Mouse (Mus musculus) stomach, postnatal 0 days (tissue): ENCODE results near the gene Ache. TPM values are rescaled to one million over a fixed set of nuclear protein-coding genes. Genes with fewer than 3 reads are reported as not detected.
A peak's percentile ranks its signal among the peaks of the same experiment; 100 is the strongest.

Source experiments
- ATAC-seq: fragments of 200-750 bp; cut with Nextera tagmentation; 2 replicates; pipeline ENCODE4 v1.8.0; 2017; ENCODE audit not compliant: low FRiP score, low TSS enrichment
- DNase-seq: peaks from one replicate; pipeline ENCODE4 v3.0.0-alpha.2; 2016; ENCODE audit warnings: low spot score
- H3K27ac ChIP-seq: fragments of 300-500 bp; sonication (generic); replicated peaks from 2 replicates; pipeline ENCODE4 v1.5.1; 2014; ENCODE audit warnings: mild to moderate bottlenecking, control low read depth
- H3K27me3 ChIP-seq: fragments of 300-500 bp; sonication (generic); 2 replicates; pipeline ENCODE4 v1.6.1; 2014; ENCODE audit warnings: low read length; ENCODE audit not compliant: control insufficient read depth, insufficient read depth
- H3K36me3 ChIP-seq: fragments of 300-500 bp; sonication (generic); 2 replicates; pipeline ENCODE4 v1.6.1; 2014; ENCODE audit warnings: low read length, mixed read lengths; ENCODE audit not compliant: control insufficient read depth, insufficient read depth
- H3K4me1 ChIP-seq: fragments of 300-500 bp; sonication (generic); replicated peaks from 2 replicates; pipeline ENCODE4 v1.6.1; 2014; ENCODE audit warnings: antibody characterized with exemption; ENCODE audit not compliant: control insufficient read depth, insufficient read depth
- H3K4me2 ChIP-seq: fragments of 300-500 bp; sonication (generic); replicated peaks from 2 replicates; pipeline ENCODE4 v1.6.1; 2014; ENCODE audit warnings: low read depth, mild to moderate bottlenecking, control low read depth, moderate library complexity
- H3K4me3 ChIP-seq: fragments of 300-500 bp; sonication (generic); 2 replicates; pipeline ENCODE4 v1.5.1; 2014; ENCODE audit warnings: low read depth, low read length, control low read depth
- H3K9ac ChIP-seq: fragments of 300-500 bp; sonication (generic); 2 replicates; pipeline ENCODE4 v1.6.1; 2014; ENCODE audit warnings: mild to moderate bottlenecking, low read length, control low read depth, mixed read lengths
- H3K9me3 ChIP-seq: fragments of 300-500 bp; sonication (generic); 2 replicates; pipeline ENCODE4 v1.6.1; 2016; ENCODE audit warnings: low read length; ENCODE audit not compliant: control insufficient read depth
- CTCF ChIP-seq: IDR thresholded peaks from 2 replicates; pipeline ENCODE4 v1.5.1; 2016; ENCODE audit warnings: antibody characterized with exemption, low read depth, mild to moderate bottlenecking, moderate library complexity
- EP300 ChIP-seq: optimal IDR thresholded peaks from 2 replicates; pipeline ENCODE3; 2016; ENCODE audit warnings: antibody characterized with exemption
- WGBS: fragments of 180-500 bp; shearing (Covaris S2); extraction: QIAGEN DNeasy Blood & Tissue Kit; methylation state at CpG from one replicate; pipeline ENCODE4 v1.1.7; 2014; 5-methylcytosine and 5-hydroxymethylcytosine counted together
- polyA plus RNA-seq: library from polyadenylated mRNA; unstranded; fragments of >200 nt; fragmentation: Nextera tagmentation; extraction: Ambion mirVana; gene quantifications from 2 replicates; pipeline ENCODE4 v1.2.1, GENCODE M21; 2015

The Ache gene
- polyA plus RNA-seq, 1 experiment from 2014 or later = 10.0 TPM

DNA sequence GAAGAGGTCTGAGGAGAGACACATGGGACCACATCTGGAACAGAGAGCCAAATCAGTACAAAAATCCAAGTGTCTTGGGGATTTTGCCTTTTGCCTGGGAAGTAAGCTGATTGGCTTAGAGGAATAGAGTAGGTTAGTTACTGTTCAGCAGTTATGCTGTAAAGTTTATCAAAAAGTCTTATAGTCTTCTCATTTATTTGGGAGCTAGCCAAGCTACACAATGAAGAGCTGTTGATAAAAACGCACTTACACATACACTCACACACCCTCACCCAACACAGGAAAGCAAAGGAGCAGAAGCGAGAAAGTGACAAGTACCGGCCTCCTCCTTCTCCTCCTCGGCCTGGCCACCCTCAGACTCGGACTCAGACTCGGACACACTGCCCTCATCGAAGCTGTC lies 11.9 kb downstream of the Ache start:
- 78% methylated on average over 7 of the region's 7 CpGs for WGBS
- Histone ChIP-seq H3K4me1 (peaks cover 5% of the 10 kb centered on the region; the same call in 1 of the 2 replicates), H3K9ac (no peak overlapping the region), H3K27ac (no peak overlapping the region), H3K9me3 (no peaks in the 10 kb centered on the region), H3K4me2 (no peak overlapping the region), H3K27me3 (no peaks in the 10 kb centered on the region), H3K36me3 (peaks cover 48% of the 10 kb centered on the region), H3K4me3 (no peak overlapping the region)
- no peak for TF ChIP-seq EP300
- no peak for TF ChIP-seq CTCF
- ATAC-seq (no peak), DNase-seq (no peak)

DNA sequence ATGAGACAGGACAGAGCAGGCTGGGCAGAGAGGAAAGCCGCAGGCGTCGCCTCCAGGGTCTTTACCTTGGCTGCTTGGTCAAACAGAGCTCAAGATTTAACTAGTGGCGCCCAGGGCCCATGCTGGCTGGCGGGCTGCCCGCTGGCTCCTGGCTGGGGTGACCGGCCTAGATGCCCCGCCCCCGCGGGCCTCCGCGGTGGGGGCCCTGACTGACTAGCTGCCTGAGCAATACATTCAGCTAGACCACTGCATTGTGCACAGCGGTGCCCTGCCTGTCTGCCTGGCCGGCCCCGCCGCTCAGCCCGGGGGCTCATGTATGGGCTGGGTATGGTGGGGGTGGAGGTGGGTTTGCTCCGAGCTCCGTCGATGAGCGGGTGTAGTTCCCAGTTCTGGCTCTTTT lies 13.9 kb downstream of the Ache start:
- Histone ChIP-seq H3K9me3 (no peaks in the 10 kb centered on the region), H3K4me3 (no peak overlapping the region), H3K4me2 (no peak overlapping the region), H3K27ac (no peak overlapping the region), H3K9ac (no peak overlapping the region), H3K27me3 (no peaks in the 10 kb centered on the region), H3K4me1 (no peaks in the 10 kb centered on the region; the same call in 1 of the 2 replicates), H3K36me3 (peaks cover 43% of the 10 kb centered on the region)
- WGBS = 64% methylated on average over 21 of the region's 21 CpGs
- peak; percentile 35 for ATAC-seq
- TF ChIP-seq EP300 = no peak
- TF ChIP-seq CTCF = no peak
- peak; percentile 85 for DNase-seq

DNA sequence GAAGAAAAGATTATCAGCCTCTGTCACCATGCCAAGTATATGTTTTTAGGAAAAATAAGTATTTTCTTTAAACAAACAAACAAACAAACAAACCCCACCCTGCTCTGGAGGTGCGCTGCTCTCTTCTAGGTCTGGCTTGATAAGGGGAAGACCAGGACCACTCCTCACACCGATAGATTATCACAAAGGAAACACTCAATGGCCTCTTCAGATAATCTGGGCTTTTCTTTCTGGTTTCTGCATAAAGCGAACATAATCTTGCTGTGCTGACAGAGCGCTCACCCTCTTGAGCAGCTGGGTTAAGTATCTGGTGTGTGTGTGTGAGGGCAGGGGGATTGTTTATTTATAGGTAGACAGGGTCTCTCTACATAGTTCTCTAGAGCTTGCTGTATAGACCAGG lies 16.3 kb downstream of the Ache start:
- no peak overlapping the region for H3K4me2 ChIP-seq
- no peaks in the 10 kb centered on the region for H3K27me3 ChIP-seq
- H3K4me3 ChIP-seq = no peak overlapping the region
- no peaks in the 10 kb centered on the region for H3K9me3 ChIP-seq
- no peaks in the 10 kb centered on the region; the same call in none of the 2 replicates for H3K4me1 ChIP-seq
- ATAC-seq = no peak
- DNase-seq = no peak
- no peak overlapping the region for H3K27ac ChIP-seq
- WGBS = 72% methylated on average over 4 of the region's 4 CpGs
- H3K36me3 ChIP-seq = peaks cover 26% of the 10 kb centered on the region
- H3K9ac ChIP-seq = no peak overlapping the region
- no peak for TF ChIP-seq EP300
- TF ChIP-seq CTCF = no peak

DNA sequence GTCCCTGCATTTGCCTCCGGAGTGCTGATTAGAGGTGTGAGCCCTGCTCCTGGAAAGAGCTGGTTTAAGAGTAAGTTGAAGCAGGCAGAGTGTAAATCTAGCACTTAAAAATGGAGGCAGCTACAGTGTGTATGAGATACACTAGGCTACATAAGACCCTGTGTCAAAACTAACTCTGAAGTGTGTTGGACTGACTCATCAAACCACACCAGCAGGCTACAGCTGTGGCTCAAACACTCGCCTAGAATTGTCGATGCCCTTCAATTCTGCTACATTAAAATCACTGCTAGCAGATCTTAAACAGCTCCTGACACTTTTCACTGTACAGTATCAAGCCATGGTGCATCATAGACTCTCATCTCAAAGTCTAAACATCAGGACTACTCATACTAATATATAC lies 16.8 kb downstream of the Ache start:
- no peaks in the 10 kb centered on the region for H3K9me3 ChIP-seq
- no peak overlapping the region for H3K4me3 ChIP-seq
- DNase-seq (no peak), ATAC-seq (no peak)
- peak overlapping the region; percentile 13; the same call in 1 of the 2 replicates for H3K9ac ChIP-seq
- H3K36me3 ChIP-seq = peaks cover 26% of the 10 kb centered on the region
- H3K4me1 ChIP-seq = no peaks in the 10 kb centered on the region; the same call in none of the 2 replicates
- 46% methylated on average over 3 of the region's 3 CpGs for WGBS
- no peaks in the 10 kb centered on the region for H3K27me3 ChIP-seq
- H3K27ac ChIP-seq = no peak overlapping the region
- no peak overlapping the region for H3K4me2 ChIP-seq
- TF ChIP-seq EP300 (no peak), CTCF (no peak)

DNA sequence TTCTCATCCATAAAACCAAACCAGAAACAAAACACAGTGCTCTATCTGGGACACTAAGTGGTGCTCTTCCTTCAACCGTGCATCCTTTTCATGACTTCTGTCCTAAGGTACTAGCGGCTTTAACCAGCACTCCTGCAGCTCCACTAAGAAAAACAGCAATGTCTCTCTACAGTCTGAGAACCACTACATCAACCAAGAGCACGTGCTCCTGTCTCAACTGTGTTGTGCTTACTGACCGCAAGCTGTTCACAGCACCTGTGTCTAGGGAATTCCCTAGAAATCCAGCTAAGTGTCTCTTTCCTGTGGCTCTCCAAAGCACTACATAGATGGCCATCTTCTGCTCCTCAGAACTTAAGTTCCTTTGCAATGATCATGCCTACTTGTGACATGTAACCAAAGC lies 17.5 kb downstream of the Ache start:
- 44% methylated on average over 4 of the region's 4 CpGs for WGBS
- H3K36me3 ChIP-seq = peaks cover 24% of the 10 kb centered on the region

DNA sequence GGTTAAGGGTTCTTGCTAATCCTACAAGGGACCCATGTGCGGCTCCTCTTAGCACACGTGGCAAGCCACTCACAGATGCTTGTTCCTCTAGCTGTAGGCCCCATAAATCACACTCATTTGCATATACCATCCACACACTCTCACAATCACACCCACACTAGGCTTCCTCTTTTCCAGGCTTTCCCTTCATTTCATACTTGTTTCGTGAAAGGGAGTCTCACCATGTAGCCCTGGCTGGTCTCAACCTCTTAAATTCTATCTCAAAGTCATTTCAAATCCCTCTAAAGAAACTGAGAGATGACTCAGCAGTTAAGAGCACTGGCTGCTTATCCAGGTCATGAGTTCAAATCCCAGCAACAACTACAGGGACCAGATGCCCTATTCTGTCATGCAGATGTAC lies 18.5 kb downstream of the Ache start:
- H3K4me2 ChIP-seq = peak overlapping the region; percentile 64
- TF ChIP-seq CTCF = no peak
- H3K4me3 ChIP-seq = peak overlapping the region; percentile 96; the same call in 1 of the 2 replicates
- WGBS = 52% methylated on average over 3 of the region's 3 CpGs
- H3K27ac ChIP-seq = no peak overlapping the region
- DNase-seq (no peak), ATAC-seq (no peak)
- peak overlapping the region; percentile 1; the same call in 1 of the 2 replicates for H3K9ac ChIP-seq
- H3K9me3 ChIP-seq = no peaks in the 10 kb centered on the region
- H3K36me3 ChIP-seq = peaks cover 23% of the 10 kb centered on the region
- H3K4me1 ChIP-seq = no peaks in the 10 kb centered on the region; the same call in none of the 2 replicates
- H3K27me3 ChIP-seq = no peaks in the 10 kb centered on the region

More for the DNA sequence above, 17.5 kb downstream of the Ache start:
- H3K9me3 ChIP-seq = no peaks in the 10 kb centered on the region
- TF ChIP-seq EP300 = no peak
- no peak for TF ChIP-seq CTCF
- H3K4me3 ChIP-seq = no peak overlapping the region
- no peaks in the 10 kb centered on the region for H3K27me3 ChIP-seq
- no peak overlapping the region for H3K4me2 ChIP-seq
- H3K9ac ChIP-seq = peak overlapping the region; percentile 13; the same call in 1 of the 2 replicates
- H3K27ac ChIP-seq = no peak overlapping the region
- ATAC-seq (no peak), DNase-seq (no peak)
- no peaks in the 10 kb centered on the region; the same call in none of the 2 replicates for H3K4me1 ChIP-seq
